Mouse (Mus musculus) splenic B cell, adult 2 months (primary cell): ENCODE measurements around the gene Flnb.

Experiments
- DNase-seq: peaks from one replicate; pipeline ENCODE4 v3.0.0-alpha.2; 2011; ENCODE audit warnings: low read depth, low spot score
- H3K27me3 ChIP-seq: 2 replicates; pipeline ENCODE4 v1.6.1; 2012; ENCODE audit warnings: mild to moderate bottlenecking, low read length, moderate library complexity, mixed read lengths; ENCODE audit not compliant: control insufficient read depth, poor library complexity, insufficient read depth, severe bottlenecking
- H3K36me3 ChIP-seq: 2 replicates; pipeline ENCODE4 v1.6.1; 2012; ENCODE audit warnings: mild to moderate bottlenecking, low read length, moderate library complexity, mixed read lengths; ENCODE audit not compliant: control insufficient read depth, poor library complexity, insufficient read depth, severe bottlenecking

Flnb gene

GRCm38 (mm10) chr14:7863199-7863598, 45.4 kb downstream of the Flnb start:
- H3K36me3 ChIP-seq: no peaks in the 10 kb centered on the region
- no peaks in the 10 kb centered on the region for H3K27me3 ChIP-seq

GRCm38 (mm10) chr14:7863871-7864505, 46.2 kb downstream of the Flnb start:
- Histone ChIP-seq H3K27me3 (no peaks in the 10 kb centered on the region), H3K36me3 (no peaks in the 10 kb centered on the region)
- DNase-seq: no peak

More at GRCm38 (mm10) chr14:7863199-7863598, 45.4 kb downstream of the Flnb start:
- DNase-seq: no peak

- H3K27me3 ChIP-seq: no peaks in the 10 kb centered on the region
- no peaks in the 10 kb centered on the region for H3K36me3 ChIP-seq
- DNase-seq: no peak
These were observed 46.7 kb downstream of the Flnb start for GRCm38 (mm10) chr14:7864506-7864899.

GRCm38 (mm10) chr14:7867224-7867623, 49.5 kb downstream of the Flnb start:
- H3K27me3 ChIP-seq: no peaks in the 10 kb centered on the region
- no peaks in the 10 kb centered on the region for H3K36me3 ChIP-seq
- no peak for DNase-seq

- H3K27me3 ChIP-seq: no peaks in the 10 kb centered on the region
- no peak for DNase-seq
- no peaks in the 10 kb centered on the region for H3K36me3 ChIP-seq
These were observed 50.1 kb downstream of the Flnb start for GRCm38 (mm10) chr14:7867841-7868240.

- H3K27me3 ChIP-seq: no peaks in the 10 kb centered on the region
- no peaks in the 10 kb centered on the region for H3K36me3 ChIP-seq
- DNase-seq: no peak
These were observed 52.0 kb downstream of the Flnb start for GRCm38 (mm10) chr14:7869796-7870195.

- no peak for DNase-seq
- Histone ChIP-seq H3K36me3 (no peaks in the 10 kb centered on the region; the same call in 1 of the 2 replicates), H3K27me3 (no peaks in the 10 kb centered on the region)
These were observed 55.8 kb downstream of the Flnb start for GRCm38 (mm10) chr14:7873552-7873951.

- no peak for DNase-seq
- Histone ChIP-seq H3K36me3 (no peaks in the 10 kb centered on the region; the same call in 1 of the 2 replicates), H3K27me3 (no peaks in the 10 kb centered on the region)
These were observed 56.7 kb downstream of the Flnb start for GRCm38 (mm10) chr14:7874495-7874894.

GRCm38 (mm10) chr14:7877957-7878356, 60.2 kb downstream of the Flnb start:
- H3K27me3 ChIP-seq: no peaks in the 10 kb centered on the region
- H3K36me3 ChIP-seq: no peaks in the 10 kb centered on the region; the same call in 1 of the 2 replicates
- DNase-seq: no peak

- H3K36me3 ChIP-seq: no peaks in the 10 kb centered on the region; the same call in 1 of the 2 replicates
- no peaks in the 10 kb centered on the region for H3K27me3 ChIP-seq
- DNase-seq: no peak
These were observed 62.6 kb downstream of the Flnb start for GRCm38 (mm10) chr14:7880389-7880788.

GRCm38 (mm10) chr14:7881533-7881932, 63.8 kb downstream of the Flnb start:
- Histone ChIP-seq H3K36me3 (no peaks in the 10 kb centered on the region; the same call in 1 of the 2 replicates), H3K27me3 (no peaks in the 10 kb centered on the region)
- no peak for DNase-seq

GRCm38 (mm10) chr14:7882050-7882449, 64.3 kb downstream of the Flnb start:
- Histone ChIP-seq H3K36me3 (no peaks in the 10 kb centered on the region; the same call in 1 of the 2 replicates), H3K27me3 (no peaks in the 10 kb centered on the region)
- no peak for DNase-seq

GRCm38 (mm10) chr14:7884158-7884557, 66.4 kb downstream of the Flnb start:
- no peak for DNase-seq
- H3K27me3 ChIP-seq: no peaks in the 10 kb centered on the region
- no peaks in the 10 kb centered on the region for H3K36me3 ChIP-seq

GRCm38 (mm10) chr14:7884841-7885240, 67.1 kb downstream of the Flnb start:
- no peaks in the 10 kb centered on the region for H3K36me3 ChIP-seq
- H3K27me3 ChIP-seq: no peaks in the 10 kb centered on the region
- DNase-seq: no peak

- DNase-seq: no peak
- H3K27me3 ChIP-seq: no peaks in the 10 kb centered on the region
These were observed 67.8 kb downstream of the Flnb start for GRCm38 (mm10) chr14:7885540-7885939.

GRCm38 (mm10) chr14:7886008-7886407, 68.3 kb downstream of the Flnb start:
- Histone ChIP-seq H3K27me3 (no peaks in the 10 kb centered on the region), H3K36me3 (no peaks in the 10 kb centered on the region)
- DNase-seq: no peak

More at GRCm38 (mm10) chr14:7885540-7885939, 67.8 kb downstream of the Flnb start:
- H3K36me3 ChIP-seq: no peaks in the 10 kb centered on the region
